Mouse (Mus musculus): Measurements from ENCODE around the gene Hs3st3a1. TPM values are rescaled to one million over a fixed set of nuclear protein-coding genes. Genes with fewer than 3 reads are reported as not detected.

Hs3st3a1 gene
- polyA plus RNA-seq, 1 experiment from 2014 or later: 4.0 TPM

DNA sequence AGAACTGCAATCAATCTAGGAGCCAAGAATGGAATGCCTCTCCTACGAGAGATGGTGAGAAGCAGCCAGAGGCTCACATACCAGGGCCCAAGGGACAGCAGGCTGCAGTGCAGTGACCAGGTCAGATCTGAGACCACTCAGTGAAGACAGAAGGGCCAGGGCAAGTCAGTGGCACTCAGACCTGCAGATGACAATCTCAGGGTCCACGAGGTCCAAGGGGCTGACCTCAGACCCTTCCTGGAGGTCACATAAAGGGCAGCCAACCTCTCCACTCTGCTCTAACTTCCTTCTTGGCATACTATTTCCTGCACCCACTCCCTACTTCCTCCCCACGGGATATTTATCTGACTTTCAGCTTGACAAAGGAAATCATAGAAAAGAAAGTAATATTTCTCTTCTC lies 60.8 kb downstream of the Hs3st3a1 start:
- H3K27ac ChIP-seq: no peak overlapping the region
- no peak overlapping the region for H3K9ac ChIP-seq
- no peak overlapping the region for H3K4me2 ChIP-seq (replicated peaks)
- H3K4me1 ChIP-seq: 0 out of 2 replicates have a peak, but pooled peaks cover 3% of the 10 kb centered on the region
- ATAC-seq (ENCODE audit: low FRiP score, low read depth): no peak
- no peaks in the 10 kb centered on the region for H3K36me3 ChIP-seq
- H3K27me3 ChIP-seq: no peaks in the 10 kb centered on the region
- 39% methylated on average over 3 of the region's 3 CpGs for WGBS
- no peak overlapping the region for H3K4me3 ChIP-seq
- no peaks in the 10 kb centered on the region for H3K9me3 ChIP-seq

DNA sequence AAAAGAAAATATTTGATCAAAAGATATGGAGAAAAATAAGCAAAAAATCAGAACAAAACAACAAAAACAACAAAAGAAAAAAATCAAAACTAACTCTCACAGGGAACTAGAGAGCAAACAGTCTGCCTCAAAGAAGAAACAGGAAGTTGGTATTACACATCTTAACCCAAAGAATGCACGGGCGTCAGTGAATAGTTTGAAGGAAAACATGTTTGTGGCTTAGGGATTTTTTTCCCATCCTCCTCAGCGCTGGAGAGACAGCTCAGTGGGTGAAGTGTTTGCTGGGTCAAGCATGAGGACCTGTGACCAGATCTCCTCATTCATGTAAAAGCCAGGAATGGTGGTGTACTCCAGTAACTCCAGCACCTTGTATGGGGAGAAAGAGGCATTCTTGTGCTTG lies 61.5 kb downstream of the Hs3st3a1 start:
- Histone ChIP-seq H3K36me3 (no peaks in the 10 kb centered on the region), H3K9me3 (no peaks in the 10 kb centered on the region), H3K4me2 (replicated peaks) (no peak overlapping the region), H3K4me1 (0 out of 2 replicates have a peak, but pooled peaks cover 3% of the 10 kb centered on the region), H3K27ac (no peak overlapping the region), H3K9ac (no peak overlapping the region), H3K4me3 (no peak overlapping the region), H3K27me3 (no peaks in the 10 kb centered on the region)
- 77% methylated on average over 3 of the region's 3 CpGs for WGBS
- no peak for ATAC-seq (ENCODE audit: low FRiP score, low read depth)

DNA sequence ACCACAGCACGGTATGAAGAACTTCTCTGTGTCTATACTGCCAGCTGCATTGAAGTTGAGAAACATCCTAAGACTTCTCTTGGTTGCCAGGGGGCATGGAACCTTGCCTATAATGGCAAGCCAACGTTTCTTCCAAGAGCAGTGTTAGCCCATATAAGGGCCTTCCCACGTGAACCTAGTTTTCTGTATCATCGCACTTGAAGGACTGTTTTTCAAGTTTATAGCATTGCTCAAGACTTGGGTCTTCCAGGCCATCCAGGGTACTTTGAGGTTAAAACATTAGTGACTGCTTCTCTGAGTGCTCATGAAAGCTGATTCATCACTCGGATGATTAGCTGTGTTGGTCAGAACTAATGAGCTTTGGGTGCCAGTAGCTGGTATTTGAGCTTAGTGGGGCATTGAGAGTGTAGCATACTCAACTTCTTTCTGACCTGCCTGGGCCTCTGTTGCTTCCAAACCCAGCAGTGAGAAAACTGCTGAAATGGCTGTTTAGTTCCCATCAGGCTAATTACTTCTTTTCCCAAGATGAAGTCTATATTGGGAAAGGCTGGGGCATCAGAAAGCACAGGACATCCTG lies 65.5 kb downstream of the Hs3st3a1 start:
- Histone ChIP-seq H3K27me3 (no peaks in the 10 kb centered on the region), H3K4me2 (replicated peaks) (no peak overlapping the region), H3K36me3 (no peaks in the 10 kb centered on the region), H3K4me3 (no peak overlapping the region), H3K27ac (no peak overlapping the region), H3K9ac (no peak overlapping the region), H3K9me3 (0 out of 2 replicates have a peak, but pooled peaks cover 3% of the 10 kb centered on the region), H3K4me1 (no peaks in the 10 kb centered on the region)
- 94% methylated on average over 5 of the region's 5 CpGs for WGBS
- ATAC-seq (ENCODE audit: low FRiP score, low read depth): no peak

GRCm38 (mm10) chr11:64503040-64503439 lies 67.9 kb downstream of the Hs3st3a1 start:
- no peaks in the 10 kb centered on the region for H3K4me1 ChIP-seq
- 0 out of 2 replicates have a peak, but pooled peaks cover 3% of the 10 kb centered on the region for H3K9me3 ChIP-seq
- WGBS: 74% methylated on average over 3 of the region's 3 CpGs
- no peak for ATAC-seq (ENCODE audit: low FRiP score, low read depth)
- H3K4me2 ChIP-seq (replicated peaks): no peak overlapping the region
- no peak overlapping the region for H3K9ac ChIP-seq
- no peak overlapping the region for H3K4me3 ChIP-seq
- no peaks in the 10 kb centered on the region for H3K27me3 ChIP-seq
- no peaks in the 10 kb centered on the region for H3K36me3 ChIP-seq
- no peak overlapping the region for H3K27ac ChIP-seq

DNA sequence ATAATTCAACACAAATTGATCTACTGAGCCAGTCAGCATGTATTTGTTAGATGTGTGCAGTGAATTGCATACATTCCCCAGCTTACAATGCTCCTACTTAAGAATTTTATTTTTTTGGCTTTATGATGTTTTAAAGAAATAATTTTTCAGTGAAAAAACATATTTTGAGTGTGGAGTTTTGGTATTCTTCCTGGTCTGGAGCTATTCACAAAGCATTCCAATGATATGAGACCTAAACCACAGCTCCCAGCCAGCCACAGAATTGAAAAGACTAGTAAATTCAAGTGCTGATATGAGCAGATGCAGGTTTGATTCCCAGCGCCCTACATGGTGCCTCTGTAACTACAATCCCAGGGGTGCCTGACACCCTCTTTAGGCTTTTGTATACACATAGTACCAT lies 70.8 kb downstream of the Hs3st3a1 start:
- Histone ChIP-seq H3K27me3 (no peaks in the 10 kb centered on the region), H3K4me3 (no peak overlapping the region), H3K4me1 (peaks cover 9% of the 10 kb centered on the region), H3K4me2 (replicated peaks) (no peak overlapping the region), H3K36me3 (no peaks in the 10 kb centered on the region), H3K9me3 (0 out of 2 replicates have a peak, but pooled peaks cover 3% of the 10 kb centered on the region), H3K9ac (no peak overlapping the region), H3K27ac (no peak overlapping the region)
- WGBS: 89% methylated on average over 1 of the region's 1 CpGs
- ATAC-seq (ENCODE audit: low FRiP score, low read depth): no peak

GRCm38 (mm10) chr11:64507024-64507423 lies 71.9 kb downstream of the Hs3st3a1 start:
- H3K4me3 ChIP-seq: no peak overlapping the region
- no peak overlapping the region for H3K27ac ChIP-seq
- H3K27me3 ChIP-seq: no peaks in the 10 kb centered on the region
- no peak for ATAC-seq (ENCODE audit: low FRiP score, low read depth)
- H3K36me3 ChIP-seq: no peaks in the 10 kb centered on the region
- H3K9ac ChIP-seq: no peak overlapping the region
- H3K4me1 ChIP-seq: peaks cover 14% of the 10 kb centered on the region
- no peak overlapping the region for H3K4me2 ChIP-seq (replicated peaks)
- H3K9me3 ChIP-seq: 0 out of 2 replicates have a peak, but pooled peaks cover 3% of the 10 kb centered on the region
- WGBS: 75% methylated on average over 3 of the region's 3 CpGs

DNA sequence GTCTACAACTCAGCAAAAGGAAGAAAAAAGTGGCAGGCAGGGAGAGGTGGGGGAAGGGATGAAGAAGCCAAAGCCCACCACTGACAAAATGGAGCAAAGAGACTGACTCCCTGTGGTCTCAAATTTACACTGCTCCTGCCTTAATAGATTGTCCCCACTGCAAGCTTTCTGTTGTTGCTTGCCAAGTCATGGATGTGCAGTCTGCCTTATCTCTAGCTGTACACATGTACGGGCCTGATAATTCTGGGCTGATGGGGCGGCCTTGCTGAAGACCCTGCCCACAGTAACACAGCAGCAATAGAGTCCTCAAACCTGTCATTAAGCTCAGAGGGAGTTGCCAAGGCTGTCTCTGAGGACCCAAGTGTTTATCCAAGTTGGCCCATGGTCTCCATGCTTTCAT lies 74.0 kb downstream of the Hs3st3a1 start:
- H3K4me1 ChIP-seq: peaks cover 14% of the 10 kb centered on the region
- no peaks in the 10 kb centered on the region for H3K36me3 ChIP-seq
- H3K27ac ChIP-seq: no peak overlapping the region
- H3K9me3 ChIP-seq: no peaks in the 10 kb centered on the region
- H3K4me3 ChIP-seq: no peak overlapping the region
- 82% methylated on average over 2 of the region's 2 CpGs for WGBS
- H3K9ac ChIP-seq: no peak overlapping the region
- H3K4me2 ChIP-seq (replicated peaks): no peak overlapping the region
- no peaks in the 10 kb centered on the region for H3K27me3 ChIP-seq
- no peak for ATAC-seq (ENCODE audit: low FRiP score, low read depth)

- WGBS: 79% methylated on average over 4 of the region's 4 CpGs
Observed at GRCm38 (mm10) chr11:64512301-64512700, 77.2 kb downstream of the Hs3st3a1 start.

GRCm38 (mm10) chr11:64513419-64513818 lies 78.3 kb downstream of the Hs3st3a1 start:
- peaks cover 14% of the 10 kb centered on the region for H3K4me1 ChIP-seq
- no peaks in the 10 kb centered on the region for H3K9me3 ChIP-seq
- 89% methylated on average over 5 of the region's 5 CpGs for WGBS
- no peaks in the 10 kb centered on the region for H3K36me3 ChIP-seq
- no peak overlapping the region for H3K4me2 ChIP-seq (replicated peaks)
- H3K27me3 ChIP-seq: 0 out of 2 replicates have a peak, but pooled peaks cover 2% of the 10 kb centered on the region
- no peak overlapping the region for H3K4me3 ChIP-seq
- H3K27ac ChIP-seq: no peak overlapping the region
- no peak overlapping the region for H3K9ac ChIP-seq
- ATAC-seq (ENCODE audit: low FRiP score, low read depth): no peak

More at GRCm38 (mm10) chr11:64512301-64512700, 77.2 kb downstream of the Hs3st3a1 start:
- Histone ChIP-seq H3K4me1 (peaks cover 14% of the 10 kb centered on the region), H3K4me2 (replicated peaks) (no peak overlapping the region), H3K36me3 (no peaks in the 10 kb centered on the region), H3K9ac (no peak overlapping the region), H3K27ac (no peak overlapping the region), H3K27me3 (no peaks in the 10 kb centered on the region), H3K4me3 (no peak overlapping the region), H3K9me3 (no peaks in the 10 kb centered on the region)
- ATAC-seq (ENCODE audit: low FRiP score, low read depth): no peak

DNA sequence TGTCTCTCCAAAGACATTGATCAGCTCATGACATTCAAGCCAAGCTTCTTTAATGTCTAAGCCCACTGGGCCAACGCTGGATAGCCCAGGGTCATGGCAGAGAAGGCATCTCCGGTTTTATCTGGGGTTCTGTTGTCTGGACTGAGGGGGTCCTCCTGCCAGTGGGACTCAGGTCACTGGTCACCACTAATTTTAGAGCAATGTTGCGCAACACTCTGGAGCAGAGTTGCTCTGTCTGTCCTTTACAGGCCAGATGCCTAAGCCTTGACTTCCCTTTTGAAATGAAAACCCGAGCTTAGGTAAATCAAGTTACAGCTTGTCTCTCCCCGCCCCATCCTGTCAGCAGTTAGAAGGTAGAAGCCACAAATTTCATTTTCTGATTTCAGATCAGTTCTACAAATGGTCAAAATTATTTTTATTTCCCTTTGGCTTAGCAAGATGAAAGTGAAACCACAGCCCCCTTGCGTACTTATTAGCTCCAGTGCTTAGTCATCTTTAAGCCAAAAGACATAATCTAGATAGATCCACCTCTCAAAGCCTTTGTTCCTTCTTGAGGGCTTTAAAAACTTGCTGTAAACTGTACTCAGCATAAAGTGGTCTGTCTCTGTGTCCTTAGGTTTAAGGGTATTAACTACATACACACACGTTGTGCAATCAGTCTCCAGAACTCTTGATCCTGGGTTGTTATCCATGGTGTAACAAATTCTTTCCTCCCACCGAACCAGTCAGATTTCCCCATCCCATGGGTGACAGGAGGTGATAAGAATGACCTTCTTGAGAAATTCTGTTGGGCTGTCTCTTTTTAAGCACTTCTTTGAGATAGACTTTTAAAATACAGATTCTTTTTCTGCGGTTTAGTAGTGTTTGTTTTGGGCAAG lies 81.8 kb downstream of the Hs3st3a1 start:
- WGBS: 80% methylated on average over 9 of the region's 9 CpGs
- no peak for ATAC-seq (ENCODE audit: low FRiP score, low read depth)

GRCm38 (mm10) chr11:64518146-64518841 lies 83.2 kb downstream of the Hs3st3a1 start:
- H3K9me3 ChIP-seq: no peaks in the 10 kb centered on the region
- peaks cover 33% of the 10 kb centered on the region for H3K27me3 ChIP-seq
- no peak for ATAC-seq (ENCODE audit: low FRiP score, low read depth)
- H3K9ac ChIP-seq: no peak overlapping the region
- H3K4me1 ChIP-seq: peaks cover 3% of the 10 kb centered on the region; the same call in 1 of the 2 replicates
- H3K4me3 ChIP-seq: no peak overlapping the region
- 77% methylated on average over 6 of the region's 6 CpGs for WGBS
- H3K27ac ChIP-seq: no peak overlapping the region
- no peaks in the 10 kb centered on the region for H3K36me3 ChIP-seq
- no peak overlapping the region for H3K4me2 ChIP-seq (replicated peaks)

More for the DNA sequence above, 81.8 kb downstream of the Hs3st3a1 start:
- H3K9ac ChIP-seq: no peak overlapping the region
- peaks cover 3% of the 10 kb centered on the region; the same call in 1 of the 2 replicates for H3K4me1 ChIP-seq
- no peak overlapping the region for H3K4me3 ChIP-seq
- H3K9me3 ChIP-seq: no peaks in the 10 kb centered on the region
- no peaks in the 10 kb centered on the region for H3K36me3 ChIP-seq
- no peak overlapping the region for H3K27ac ChIP-seq
- H3K4me2 ChIP-seq (replicated peaks): no peak overlapping the region
- H3K27me3 ChIP-seq: peaks cover 30% of the 10 kb centered on the region
